Mouse (Mus musculus) bone marrow, adult 2 months (tissue): ENCODE measurements at regions not wholly inside any gene's neighbourhood (a gene's known extent, or its start where the extent isn't known, plus 50 kb on each side); places are given as distances from the start of the nearest gene placed in this dataset.

ENCODE experiments used
- CTCF ChIP-seq: fragments of 200-500 bp; IDR thresholded peaks from 2 replicates; pipeline ENCODE4 v1.5.1; 2011; ENCODE audit warnings: low read length, control low read depth; ENCODE audit not compliant: control insufficient read depth, insufficient read depth
- POLR2A ChIP-seq: fragments of 200-500 bp; IDR thresholded peaks from 2 replicates; pipeline ENCODE4 v1.6.1; 2011; ENCODE audit warnings: low read depth, mild to moderate bottlenecking, control low read depth, low read length, borderline replicate concordance; ENCODE audit not compliant: control insufficient read depth

DNA sequence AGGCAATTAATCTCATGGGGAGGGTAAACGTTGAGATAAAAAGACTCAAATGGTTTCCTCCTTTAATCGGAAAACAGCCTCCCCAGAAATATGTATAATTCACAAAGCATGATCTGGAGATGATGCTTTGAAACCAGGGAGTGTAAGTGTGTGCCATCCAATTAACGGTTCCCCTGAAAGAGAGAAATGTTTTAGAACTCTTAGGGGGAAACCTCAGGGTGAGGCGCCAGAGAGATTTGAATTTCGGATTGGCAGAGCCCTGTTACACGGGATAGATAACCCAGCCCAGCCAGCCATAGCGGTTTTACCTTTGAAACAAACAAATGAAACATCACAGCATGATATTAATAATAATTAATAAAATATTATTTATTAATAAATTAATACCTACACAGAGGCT is 168.1 kb upstream of the Fn1 start:
- TF ChIP-seq CTCF: no peak
- TF ChIP-seq POLR2A: no peak
